Mouse (Mus musculus): ENCODE results near the gene Gm16253.
"Not testable (repeated sequence)": the region's sequence is repeated elsewhere in the genome, so short reads cannot be mapped to it uniquely, and the experiment has no call there.

The Gm16253 gene

DNA sequence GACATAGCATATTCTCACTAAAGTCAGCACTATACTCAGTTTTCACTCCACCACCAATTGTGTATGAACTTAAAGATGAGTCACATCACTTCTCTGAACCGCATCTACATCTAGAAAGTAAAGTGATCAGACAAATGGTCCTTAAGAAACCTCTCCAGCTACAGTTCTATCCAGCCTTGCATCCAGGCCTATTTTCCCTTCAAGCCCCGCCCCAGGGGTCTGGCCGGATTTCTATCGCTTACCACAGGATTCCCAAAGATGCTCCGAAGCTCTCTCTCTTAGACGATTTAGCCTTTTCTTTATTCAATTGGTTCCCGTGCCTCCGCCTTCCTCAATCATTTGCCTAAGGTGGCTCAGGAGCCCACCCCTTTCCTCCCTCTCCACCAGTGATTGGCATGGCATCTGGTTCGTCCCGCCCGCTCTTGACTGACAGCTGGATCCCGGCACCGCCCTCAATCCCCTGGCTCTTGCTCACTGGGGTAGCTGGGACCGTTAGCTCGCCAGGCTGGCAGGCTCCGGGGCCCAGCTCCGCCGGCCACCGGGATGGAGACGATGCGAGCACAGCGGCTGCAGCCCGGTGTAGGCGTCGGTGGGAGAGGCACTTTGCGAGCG is 24.0 kb downstream of the Gm16253 start, which contains the start of gene Lix1l:
Gene Lix1l (plus strand): TSS at position 511 of the 612 bp plus-strand sequence.
- peak; percentile 97 for DNase-seq

DNA sequence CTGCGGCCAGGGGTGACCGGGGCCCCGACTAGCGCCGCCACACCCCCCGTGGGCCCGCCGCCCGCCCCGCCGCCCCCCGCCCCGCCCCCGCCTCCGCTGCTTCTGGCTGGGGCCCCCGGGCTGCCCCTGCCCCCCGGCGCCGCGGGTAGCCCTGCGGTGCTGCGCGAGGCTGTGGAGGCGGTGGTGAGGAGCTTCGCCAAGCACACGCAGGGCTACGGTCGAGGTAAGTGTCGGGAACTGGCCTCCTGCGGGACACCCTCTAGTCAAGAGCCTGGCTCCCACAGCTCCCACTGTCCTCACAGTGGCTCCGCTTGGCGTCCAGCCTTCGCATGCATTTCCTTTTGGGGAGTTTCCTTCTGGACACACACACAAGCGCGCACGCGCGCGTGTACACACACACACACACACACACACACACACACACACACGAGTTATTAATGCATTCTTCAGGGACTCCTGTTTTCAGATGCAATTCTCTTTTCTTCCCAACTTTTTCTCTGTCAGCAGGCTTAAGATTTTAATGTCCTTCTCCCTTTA is 24.5 kb downstream of the Gm16253 start:
- peak; percentile 80 for DNase-seq

DNA sequence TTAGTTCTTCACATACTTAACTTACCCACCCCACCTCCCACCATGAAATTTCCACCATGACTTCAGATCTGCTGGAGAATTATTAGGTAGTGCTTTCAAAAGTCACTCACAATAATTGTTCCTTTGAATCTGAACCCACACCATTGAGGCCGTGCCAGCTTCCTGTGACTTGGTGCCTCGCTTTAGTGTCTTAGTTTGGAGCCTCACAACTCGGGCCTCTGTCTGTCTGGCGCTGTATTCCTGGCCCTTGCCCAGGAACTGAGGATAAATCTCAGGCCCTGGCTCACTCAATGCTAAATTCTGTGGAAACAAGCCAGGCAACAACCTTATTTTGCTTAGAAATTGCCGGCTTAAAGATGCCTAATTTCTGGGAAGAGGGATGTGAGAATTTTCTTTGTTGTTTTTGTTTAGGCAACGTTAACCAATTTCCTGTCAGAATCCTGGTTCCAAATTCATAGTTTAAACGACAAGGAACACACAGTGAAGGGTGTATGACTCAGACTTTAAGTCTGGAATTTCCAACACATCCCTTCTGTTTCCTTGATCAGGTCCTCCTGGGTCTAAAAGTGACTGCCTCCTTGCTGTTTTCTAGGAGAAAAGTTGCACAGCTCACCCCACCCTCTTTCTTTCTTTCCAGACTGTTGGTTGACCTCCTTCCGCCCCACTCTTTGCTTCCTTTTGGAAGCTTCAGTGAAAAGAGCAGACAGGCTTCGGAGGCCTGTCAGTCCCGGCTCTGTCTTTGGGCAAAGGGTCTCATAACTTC is 25.3 kb downstream of the Gm16253 start:
- peak; percentile 40 for DNase-seq

DNA sequence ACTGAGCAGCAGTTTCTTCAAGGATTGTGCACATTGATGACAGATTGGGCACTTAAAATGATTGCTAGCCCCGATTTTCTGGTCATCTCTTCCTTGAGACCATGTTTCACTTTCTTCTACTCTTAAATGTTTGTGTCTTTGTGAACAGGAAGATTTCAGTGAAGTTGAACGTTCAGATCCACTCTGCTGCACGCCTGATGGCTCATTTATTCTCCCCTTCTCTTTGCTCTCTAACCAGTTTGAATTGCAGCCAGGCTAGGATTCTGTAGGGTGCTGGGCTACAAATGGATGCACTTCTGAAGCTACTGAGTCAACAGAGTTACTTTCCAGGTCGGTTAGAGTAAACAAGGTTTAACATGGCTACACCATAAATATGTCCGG is 25.9 kb downstream of the Gm16253 start:
- DNase-seq, result no peak

DNA sequence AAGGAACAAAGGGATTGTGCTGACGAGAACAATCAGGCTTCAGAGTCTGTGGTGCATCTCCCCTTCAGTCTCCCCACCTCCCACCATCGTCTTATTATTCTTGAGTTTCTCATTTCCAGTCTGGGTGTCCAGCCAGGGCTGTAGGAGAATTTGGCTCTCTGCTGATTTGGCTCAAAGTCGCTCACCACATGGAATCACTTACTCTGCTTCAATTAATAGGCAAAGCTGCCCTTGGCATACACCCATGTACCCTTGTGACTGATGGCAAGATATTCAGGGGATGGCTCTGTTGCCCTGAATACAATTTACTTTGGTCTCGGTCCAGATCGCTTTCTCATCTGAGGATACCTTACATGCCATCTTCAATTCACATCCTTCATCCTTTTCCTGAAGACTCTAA is 26.5 kb downstream of the Gm16253 start:
- no peak for DNase-seq

DNA sequence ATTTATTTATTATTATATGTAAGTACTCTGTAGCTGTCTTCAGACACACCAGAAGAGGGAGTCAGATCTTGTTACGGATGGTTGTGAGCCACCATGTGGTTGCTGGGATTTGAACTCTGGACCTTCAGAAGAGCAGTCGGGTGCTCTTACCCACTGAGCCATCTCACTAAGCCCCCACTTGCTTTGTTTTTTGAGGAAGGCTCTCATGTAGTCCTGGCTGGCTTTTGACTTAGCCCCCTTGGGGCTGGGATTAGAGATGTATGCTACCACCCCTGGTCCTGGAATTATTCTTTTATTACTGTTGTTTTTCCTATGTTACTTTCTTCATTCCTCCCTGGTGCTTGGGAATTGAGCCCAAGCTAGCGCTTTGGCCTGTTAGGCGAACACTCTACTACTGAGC is 29.2 kb downstream of the Gm16253 start:
- not testable (repeated sequence) for DNase-seq

DNA sequence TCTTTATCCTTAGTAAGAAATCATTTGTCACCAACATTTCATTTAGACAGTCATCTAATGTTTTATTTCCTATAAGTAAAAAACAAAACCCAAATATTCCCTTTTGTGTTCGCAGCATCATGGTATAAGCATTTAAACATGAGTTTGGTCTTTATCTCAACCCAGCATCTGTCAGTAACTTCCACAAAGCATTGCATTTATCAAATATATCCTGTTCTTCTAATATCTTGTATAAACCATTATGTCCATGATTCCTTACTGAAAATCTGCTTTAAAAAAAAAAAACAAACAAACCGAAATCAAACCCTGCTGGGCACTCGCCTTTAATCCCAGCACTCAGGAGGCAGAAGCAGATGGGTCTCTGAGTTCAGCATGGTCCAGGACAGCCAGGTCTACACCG is 29.8 kb downstream of the Gm16253 start:
- no peak for DNase-seq

DNA sequence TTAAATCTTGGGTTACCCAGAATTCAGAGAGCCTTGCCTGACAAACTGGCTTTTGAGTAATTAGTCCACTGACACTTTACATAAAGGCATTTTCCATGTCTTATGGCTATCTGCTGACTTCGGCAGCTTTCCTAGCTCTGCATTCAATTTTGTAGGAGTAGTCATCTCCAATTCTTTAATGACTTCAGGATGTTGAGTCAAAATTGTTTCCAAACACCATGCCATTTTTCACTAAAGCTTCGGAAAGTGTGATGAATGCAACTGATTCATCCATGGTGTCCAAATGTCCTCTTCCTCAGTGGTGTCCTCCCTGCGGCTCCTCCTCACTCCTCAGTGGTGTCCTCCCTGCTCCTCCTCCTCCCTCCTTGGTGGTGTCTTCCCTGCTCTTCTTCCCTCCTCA is 41.2 kb downstream of the Gm16253 start:
- DNase-seq, result no peak

DNA sequence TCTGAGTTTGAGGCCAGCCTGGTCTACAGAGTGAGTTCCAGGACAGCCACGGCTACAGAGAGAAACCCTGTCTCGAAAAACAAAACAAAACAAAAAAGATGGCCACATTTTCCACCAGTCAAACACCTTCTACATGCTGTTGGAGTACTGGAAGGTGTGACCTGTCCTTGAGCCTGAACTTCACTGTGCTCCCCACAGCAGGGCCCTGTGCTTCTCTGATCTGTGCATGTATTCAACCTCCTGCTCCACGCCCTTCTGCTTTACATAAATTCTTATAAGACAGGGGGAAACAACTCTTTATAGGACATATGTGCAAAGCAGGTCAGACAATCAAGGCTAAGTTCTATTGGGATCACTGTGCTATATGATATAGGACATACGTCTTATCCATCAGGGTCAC is 46.4 kb downstream of the Gm16253 start:
- no peak for DNase-seq

DNA sequence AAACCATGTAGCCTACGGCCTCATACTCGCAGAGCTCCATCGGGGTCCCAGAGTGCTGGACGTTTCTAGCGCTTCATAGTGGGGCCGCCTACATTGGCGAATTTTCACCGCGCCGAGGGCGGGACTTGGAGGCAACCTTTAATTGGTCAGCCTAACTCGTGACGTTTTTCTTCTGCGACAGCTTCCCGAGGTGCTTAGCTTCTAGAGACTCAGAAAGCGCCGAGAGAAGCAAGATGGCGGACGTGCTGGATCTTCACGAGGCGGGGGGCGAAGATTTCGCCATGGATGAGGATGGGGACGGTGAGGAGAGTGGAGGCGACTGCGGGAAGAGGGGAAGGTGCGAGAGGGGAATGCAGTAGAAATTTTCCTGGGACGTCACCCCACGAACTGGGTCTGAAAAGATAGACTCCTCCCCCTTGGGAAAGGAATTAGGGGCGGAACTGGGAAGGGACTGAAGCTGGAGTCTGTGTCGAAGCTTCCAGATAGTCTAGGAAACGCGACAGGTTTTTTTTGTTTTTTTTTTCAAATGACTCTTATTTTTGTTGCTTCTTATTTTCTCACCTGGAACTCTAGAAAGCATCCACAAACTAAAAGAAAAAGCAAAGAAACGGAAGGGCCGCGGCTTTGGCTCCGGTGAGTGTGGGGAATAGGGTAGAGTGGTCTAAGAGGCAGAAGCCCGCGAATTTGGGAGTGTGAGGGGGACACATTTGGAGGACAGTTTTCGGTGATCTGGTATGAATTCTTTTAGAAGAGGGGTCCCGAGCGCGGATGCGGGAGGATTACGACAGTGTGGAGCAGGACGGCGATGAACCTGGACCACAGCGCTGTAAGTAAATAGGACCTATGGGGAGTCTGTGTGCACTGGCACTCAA is 53.2 kb downstream of the Gm16253 start, which contains the start of gene Rbm8a:
Gene Rbm8a (plus strand): TSS at position 205 of the 872 bp plus-strand sequence.
- DNase-seq, result peak; percentile 99

Measured in lung, postnatal 36 days (tissue).